Mouse (Mus musculus): ENCODE measurements around the gene Rbp1. TPM values are rescaled to one million over a fixed set of nuclear protein-coding genes. Genes with fewer than 3 reads are reported as not detected.

Gene Rbp1
- polyA plus RNA-seq, 1 experiment from 2014 or later = 0.24 TPM

DNA sequence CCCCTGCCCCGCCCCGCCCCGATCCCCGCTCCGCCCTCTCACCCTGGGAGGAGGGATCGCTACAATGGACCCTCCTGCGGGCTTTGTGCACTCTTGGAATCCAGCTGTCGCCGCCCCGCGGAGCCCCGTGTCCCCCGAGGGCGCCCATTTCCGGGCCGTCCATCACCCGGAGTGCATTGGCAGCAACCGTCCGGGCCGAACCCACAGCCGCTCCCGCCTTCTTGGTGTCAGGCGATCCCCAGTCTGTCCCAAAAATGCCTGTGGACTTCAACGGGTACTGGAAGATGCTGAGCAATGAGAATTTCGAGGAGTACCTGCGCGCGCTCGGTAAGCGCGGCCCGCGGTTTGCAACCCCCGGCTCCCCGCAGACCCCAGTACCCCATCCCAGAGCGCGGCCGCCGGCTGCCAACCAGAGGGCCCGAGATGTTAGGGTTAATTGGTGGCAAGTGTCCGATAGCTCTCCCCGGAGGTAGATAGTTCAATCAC is 2.0 kb downstream of the Rbp1 start:
- DNase-seq (ENCODE audit: low read depth, low spot score) = no peak
- ChIA-PET POLR2A (no interaction called here), CTCF (interaction anchor here (1.0 kb wide), 1 partner anchor 18 kb away, joined by 3 read pairs; no protein-coding TSS in a partner anchor)
- in situ Hi-C loops (cut with MboI; ENCODE audit: low pct_unique_long_range_greater_than_20kb) = no loop called here
- no peaks in the 10 kb centered on the region for H3K27me3 ChIP-seq
- no peak for ATAC-seq
- TF ChIP-seq CTCF (IDR thresholded peaks at IDR 0.05) = no peak

GRCm38 (mm10) chr9:98425351-98425880 is 2.7 kb downstream of the Rbp1 start:
- CTCF ChIA-PET = no interaction called here
- POLR2A ChIA-PET = no interaction called here
- no peak for DNase-seq (ENCODE audit: low read depth, low spot score)
- TF ChIP-seq CTCF (IDR thresholded peaks at IDR 0.05) = no peak
- ATAC-seq = no peak
- H3K27me3 ChIP-seq = no peaks in the 10 kb centered on the region
- in situ Hi-C loops (cut with MboI; ENCODE audit: low pct_unique_long_range_greater_than_20kb) = no loop called here

- no peaks in the 10 kb centered on the region for H3K27me3 ChIP-seq
- DNase-seq (ENCODE audit: low read depth, low spot score) (no peak), ATAC-seq (no peak)
- in situ Hi-C loops (cut with MboI; ENCODE audit: low pct_unique_long_range_greater_than_20kb) = no loop called here
- TF ChIP-seq CTCF (IDR thresholded peaks at IDR 0.05) = no peak
- CTCF ChIA-PET = no interaction called here
- POLR2A ChIA-PET = no interaction called here
These were observed 5.3 kb downstream of the Rbp1 start for GRCm38 (mm10) chr9:98427906-98428517.

DNA sequence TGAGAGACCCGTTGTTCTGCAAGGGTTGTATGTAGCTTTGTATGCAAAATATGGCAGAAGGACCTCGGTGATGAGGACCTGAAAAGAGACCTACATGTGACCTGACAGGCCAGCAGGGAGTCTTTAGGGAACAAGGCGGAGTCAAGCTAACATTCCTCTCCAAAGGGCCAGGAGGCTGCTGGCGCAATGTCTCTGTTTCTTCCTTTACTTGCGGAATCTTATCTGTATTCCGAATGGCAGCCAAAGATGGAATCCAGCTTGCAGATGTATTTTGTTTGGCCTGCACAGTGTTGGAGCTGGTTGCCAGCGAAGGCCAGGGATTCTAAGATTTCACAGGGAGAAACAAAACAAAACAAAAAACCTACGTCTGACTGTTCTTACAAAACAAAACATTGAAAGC is 6.0 kb downstream of the Rbp1 start:
- ATAC-seq = no peak
- no peak for DNase-seq (ENCODE audit: low read depth, low spot score)
- H3K27me3 ChIP-seq = no peaks in the 10 kb centered on the region
- TF ChIP-seq CTCF (IDR thresholded peaks at IDR 0.05) = no peak
- in situ Hi-C loops (cut with MboI; ENCODE audit: low pct_unique_long_range_greater_than_20kb) = no loop called here
- ChIA-PET POLR2A (interaction anchor here (0.6 kb wide), 1 partner anchor 284 kb away, joined by 4 read pairs; no protein-coding TSS in a partner anchor), CTCF (interaction anchor here (1.1 kb wide), 1 partner anchor 9 kb away, joined by 3 read pairs; no protein-coding TSS in a partner anchor)

DNA sequence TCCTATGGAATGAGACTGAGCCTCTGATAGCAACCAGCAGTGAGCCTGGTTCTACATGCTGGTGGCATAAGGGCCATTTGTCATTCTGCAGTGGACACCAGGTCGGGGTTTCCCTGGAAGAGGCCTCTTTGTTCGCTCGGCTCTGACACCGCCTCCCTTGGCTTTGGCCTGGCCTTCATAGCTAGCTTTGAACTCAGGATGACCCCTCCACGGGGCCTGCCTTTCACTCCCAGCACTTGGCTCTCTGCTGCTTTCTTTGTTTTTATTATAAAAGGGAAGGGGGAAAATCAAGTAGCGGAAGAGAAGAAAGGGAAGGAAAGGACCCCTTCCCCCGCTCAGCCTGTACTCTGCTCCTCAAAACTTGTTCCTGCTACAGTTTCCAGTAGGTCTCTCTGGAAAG is 7.0 kb downstream of the Rbp1 start:
- no peak for ATAC-seq
- no peak for DNase-seq (ENCODE audit: low read depth, low spot score)
- CTCF ChIA-PET = interaction anchor here (1.1 kb wide), 1 partner anchor 10 kb away, joined by 3 read pairs; no protein-coding TSS in a partner anchor
- no peaks in the 10 kb centered on the region for H3K27me3 ChIP-seq
- TF ChIP-seq CTCF (IDR thresholded peaks at IDR 0.05) = no peak
- in situ Hi-C loops (cut with MboI; ENCODE audit: low pct_unique_long_range_greater_than_20kb) = no loop called here
- POLR2A ChIA-PET = no interaction called here

- no peak for TF ChIP-seq CTCF (IDR thresholded peaks at IDR 0.05)
- ATAC-seq = no peak
- ChIA-PET POLR2A (no interaction called here), CTCF (no interaction called here)
- no peak for DNase-seq (ENCODE audit: low read depth, low spot score)
- in situ Hi-C loops (cut with MboI; ENCODE audit: low pct_unique_long_range_greater_than_20kb) = no loop called here
- no peaks in the 10 kb centered on the region for H3K27me3 ChIP-seq
These were observed 7.8 kb downstream of the Rbp1 start for GRCm38 (mm10) chr9:98430528-98430927.

GRCm38 (mm10) chr9:98433021-98433420 is 10.3 kb downstream of the Rbp1 start:
- in situ Hi-C loops (cut with MboI; ENCODE audit: low pct_unique_long_range_greater_than_20kb) = no loop called here
- DNase-seq (ENCODE audit: low read depth, low spot score) (no peak), ATAC-seq (no peak)
- TF ChIP-seq CTCF (IDR thresholded peaks at IDR 0.05) = no peak
- ChIA-PET CTCF (interaction anchor here (1.6 kb wide), 1 partner anchor 15 kb away, joined by 4 read pairs; no protein-coding TSS in a partner anchor), POLR2A (interaction anchor here (0.6 kb wide), 1 partner anchor 14 kb away, joined by 3 read pairs; no protein-coding TSS in a partner anchor)
- H3K27me3 ChIP-seq = no peaks in the 10 kb centered on the region

DNA sequence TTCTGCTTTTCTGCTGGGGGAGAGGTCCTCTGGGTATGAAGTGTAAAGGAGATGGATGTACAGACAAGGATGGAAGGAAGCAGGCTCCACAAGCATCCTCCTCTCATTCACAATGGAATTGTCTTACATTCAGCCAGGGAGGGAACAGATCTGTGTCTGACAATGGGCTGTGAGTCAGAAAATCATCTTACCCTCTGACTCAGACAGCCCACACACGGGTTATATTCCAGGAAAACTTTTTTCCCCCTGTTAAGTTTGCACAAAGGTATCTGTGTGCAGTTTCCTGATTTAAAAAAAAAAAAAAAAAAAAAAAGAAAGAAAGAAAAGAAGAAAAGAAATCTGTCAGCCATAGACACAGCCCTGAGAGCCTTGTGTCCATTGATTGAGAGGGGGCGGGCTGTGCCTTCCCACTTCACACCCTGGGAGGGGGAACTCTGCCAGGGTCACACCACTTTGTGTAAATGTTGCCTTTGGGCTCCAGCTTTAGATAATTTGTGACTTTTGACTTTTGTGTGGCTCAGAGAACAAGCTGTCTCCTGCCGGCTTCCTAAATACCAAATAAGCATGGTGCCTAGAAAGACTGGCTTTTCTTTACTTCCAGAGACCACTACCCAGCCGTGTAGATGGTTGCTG is 11.3 kb downstream of the Rbp1 start:
- peak; percentile 83 for ATAC-seq
- POLR2A ChIA-PET = interaction anchor here (0.7 kb wide), 1 partner anchor 14 kb away, joined by 5 read pairs; no protein-coding TSS in a partner anchor
- CTCF ChIA-PET = interaction anchor here (1.4 kb wide), 1 partner anchor 101 kb away, joined by 4 read pairs; no protein-coding TSS in a partner anchor
- no peaks in the 10 kb centered on the region for H3K27me3 ChIP-seq
- peak; percentile 64 for DNase-seq (ENCODE audit: low read depth, low spot score)
- in situ Hi-C loops (cut with MboI; ENCODE audit: low pct_unique_long_range_greater_than_20kb) = no loop called here
- no peak for TF ChIP-seq CTCF (IDR thresholded peaks at IDR 0.05)

GRCm38 (mm10) chr9:98437819-98438218 is 15.1 kb downstream of the Rbp1 start:
- ChIA-PET CTCF (no interaction called here), POLR2A (interaction anchor here (0.6 kb wide), 1 partner anchor 84 kb away, joined by 3 read pairs; no protein-coding TSS in a partner anchor)
- TF ChIP-seq CTCF (IDR thresholded peaks at IDR 0.05) = no peak
- H3K27me3 ChIP-seq = no peaks in the 10 kb centered on the region
- DNase-seq (ENCODE audit: low read depth, low spot score) (no peak), ATAC-seq (no peak)
- in situ Hi-C loops (cut with MboI; ENCODE audit: low pct_unique_long_range_greater_than_20kb) = no loop called here

DNA sequence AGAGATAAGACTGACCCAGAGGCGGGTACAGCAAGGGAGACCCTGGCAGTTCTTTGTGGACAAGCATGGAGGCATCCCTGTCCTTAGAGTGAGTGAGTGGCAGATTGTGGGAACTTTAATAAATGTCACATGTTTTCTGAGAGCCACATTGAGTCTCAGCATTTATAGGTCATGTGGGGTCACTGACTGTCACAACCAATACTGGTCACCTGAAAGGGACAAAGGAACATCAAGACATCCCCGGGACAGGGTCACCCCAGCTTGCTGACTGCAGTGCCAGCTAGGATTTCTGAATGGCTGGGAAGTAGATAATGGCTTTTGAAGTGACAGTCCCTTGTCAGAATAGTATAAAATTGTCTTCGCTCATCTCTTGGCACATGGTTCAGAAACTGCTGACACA is 16.3 kb downstream of the Rbp1 start:
- ChIA-PET POLR2A (interaction anchor here (0.7 kb wide), 1 partner anchor 115 kb away, joined by 6 read pairs; no protein-coding TSS in a partner anchor), CTCF (no interaction called here)
- no peaks in the 10 kb centered on the region for H3K27me3 ChIP-seq
- in situ Hi-C loops (cut with MboI; ENCODE audit: low pct_unique_long_range_greater_than_20kb) = no loop called here
- ATAC-seq (no peak), DNase-seq (ENCODE audit: low read depth, low spot score) (no peak)
- TF ChIP-seq CTCF (IDR thresholded peaks at IDR 0.05) = no peak

DNA sequence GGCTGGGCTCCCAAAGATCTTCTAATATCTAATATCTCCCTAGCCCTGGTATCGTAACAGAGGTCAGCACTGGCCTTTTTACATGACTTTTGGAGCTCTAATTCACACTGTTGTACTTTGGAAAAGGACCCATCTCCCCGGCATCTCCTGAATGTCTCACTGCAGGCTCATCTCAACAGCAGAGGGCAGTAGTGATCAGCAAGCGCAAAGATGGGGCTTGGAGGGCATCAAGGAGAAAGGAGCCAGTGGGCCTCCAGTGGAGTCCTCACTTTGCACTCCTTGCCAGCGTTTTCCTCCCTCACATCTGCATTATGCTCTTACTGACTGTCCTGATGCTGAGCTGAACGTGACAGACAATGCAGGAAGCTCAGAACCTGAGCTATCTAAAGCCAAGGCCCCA is 19.9 kb downstream of the Rbp1 start:
- ChIA-PET CTCF (interaction anchor here (1.0 to 1.1 kb wide), 2 partner anchors 18 to 33 kb away, joined by 3 read pairs; no protein-coding TSS in a partner anchor), POLR2A (no interaction called here)
- peak; percentile 57 for TF ChIP-seq CTCF (IDR thresholded peaks at IDR 0.05)
- in situ Hi-C loops (cut with MboI; ENCODE audit: low pct_unique_long_range_greater_than_20kb) = no loop called here
- ATAC-seq (no peak), DNase-seq (ENCODE audit: low read depth, low spot score) (no peak)
- H3K27me3 ChIP-seq = no peaks in the 10 kb centered on the region

Measured in Patski (cell line).